Mouse (Mus musculus): ENCODE data around the gene Dnase2b. TPM values are rescaled to one million over a fixed set of nuclear protein-coding genes. Genes with fewer than 3 reads are reported as not detected.
A peak's percentile ranks its signal among the peaks of the same experiment; 100 is the strongest.

Gene Dnase2b
- polyA plus RNA-seq, 1 experiment from 2014 or later: not detected

DNA sequence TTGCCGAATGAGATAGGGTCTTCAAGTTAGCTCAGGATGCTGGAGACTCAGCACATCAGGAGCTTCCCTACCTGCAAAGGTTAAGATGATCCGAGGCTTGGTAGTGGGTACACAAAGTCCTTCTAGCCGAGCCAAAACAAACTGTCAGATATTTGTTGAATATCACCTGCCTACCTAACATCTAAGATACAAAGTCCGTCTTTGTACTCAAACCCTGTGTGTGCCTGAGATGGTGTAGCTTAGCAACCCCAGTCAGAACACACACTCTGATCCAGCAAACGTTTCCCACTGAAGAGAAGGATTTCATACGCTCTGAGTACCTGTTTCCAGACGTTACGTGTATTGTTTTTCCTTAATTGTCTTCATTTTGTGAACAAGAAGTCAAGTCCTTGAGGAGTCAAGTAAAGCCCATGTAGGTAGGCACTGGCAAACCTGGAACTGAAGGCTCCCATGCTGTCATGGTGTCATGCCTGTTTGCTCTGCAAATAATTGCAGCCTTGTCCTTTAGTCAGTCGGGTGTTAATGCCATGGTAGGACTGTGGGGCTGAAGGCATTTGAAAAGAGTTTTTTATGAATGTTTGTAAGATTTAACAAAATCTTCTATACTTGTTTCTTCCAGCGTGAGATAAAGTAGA lies 45.1 kb downstream of the Dnase2b start, which contains the start of gene Uox:
Gene Uox (plus strand): TSS at position 279 of the 635 bp plus-strand sequence.
- H3K36me3 ChIP-seq (ENCODE audit: control insufficient read depth, insufficient read depth, low read length): no peaks in the 10 kb centered on the region
- ATAC-seq (ENCODE audit: low read depth) (no peak), DNase-seq (ENCODE audit: low spot score) (no peak)
- no peak within 1 kb of the TSS for H3K27ac ChIP-seq (replicated peaks; ENCODE audit: low read depth, low read length)
- no peaks in the 10 kb centered on the region for H3K9me3 ChIP-seq (ENCODE audit: control insufficient read depth, low read length)
- H3K4me2 ChIP-seq (ENCODE audit: low read depth, low read length): no peak within 1 kb of the TSS
- H3K27me3 ChIP-seq (replicated peaks; ENCODE audit: control insufficient read depth, insufficient read depth, low read length): no peaks in the 10 kb centered on the region
- WGBS: 83% methylated on average over 10 of the region's 10 CpGs
- no peaks in the 10 kb centered on the region for H3K4me1 ChIP-seq (ENCODE audit: control insufficient read depth, insufficient read depth, low read length)
- no peak within 1 kb of the TSS for H3K9ac ChIP-seq (ENCODE audit: low read depth, low read length)
- no peak within 1 kb of the TSS for H3K4me3 ChIP-seq (ENCODE audit: low read depth, low read length)

DNA sequence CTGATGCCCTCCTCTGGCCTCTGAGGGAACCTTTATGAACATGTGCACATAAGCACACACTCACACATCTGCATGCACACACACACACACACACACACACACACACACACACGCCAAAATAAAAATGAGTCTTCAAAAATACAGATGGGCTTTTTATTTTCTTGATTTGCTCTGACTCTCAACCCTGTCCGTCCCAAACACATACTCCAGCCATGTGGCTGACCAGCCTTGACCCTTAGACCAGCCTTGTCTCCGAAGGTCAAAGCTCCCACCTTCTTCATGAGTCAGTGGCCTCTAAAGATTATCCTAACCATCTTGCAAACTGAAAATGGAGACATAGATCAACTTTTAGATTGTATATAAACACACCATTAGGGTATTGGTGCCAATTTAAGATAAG lies 45.8 kb downstream of the Dnase2b start:
- no peaks in the 10 kb centered on the region for H3K36me3 ChIP-seq (ENCODE audit: control insufficient read depth, insufficient read depth, low read length)
- 86% methylated on average over 3 of the region's 3 CpGs for WGBS
- DNase-seq (ENCODE audit: low spot score): no peak
- H3K9ac ChIP-seq (ENCODE audit: low read depth, low read length): no peak overlapping the region
- no peak overlapping the region for H3K27ac ChIP-seq (replicated peaks; ENCODE audit: low read depth, low read length)
- ATAC-seq (ENCODE audit: low read depth): no peak
- no peaks in the 10 kb centered on the region for H3K9me3 ChIP-seq (ENCODE audit: control insufficient read depth, low read length)
- H3K4me2 ChIP-seq (ENCODE audit: low read depth, low read length): no peak overlapping the region
- 0 out of 2 replicates have a peak, but pooled peaks cover 2% of the 10 kb centered on the region for H3K4me1 ChIP-seq (ENCODE audit: control insufficient read depth, insufficient read depth, low read length)
- no peaks in the 10 kb centered on the region for H3K27me3 ChIP-seq (replicated peaks; ENCODE audit: control insufficient read depth, insufficient read depth, low read length)
- H3K4me3 ChIP-seq (ENCODE audit: low read depth, low read length): no peak overlapping the region

GRCm38 (mm10) chr3:146567884-146568530 lies 47.4 kb downstream of the Dnase2b start:
- H3K4me2 ChIP-seq (ENCODE audit: low read depth, low read length): no peak overlapping the region
- DNase-seq (ENCODE audit: low spot score): no peak

DNA sequence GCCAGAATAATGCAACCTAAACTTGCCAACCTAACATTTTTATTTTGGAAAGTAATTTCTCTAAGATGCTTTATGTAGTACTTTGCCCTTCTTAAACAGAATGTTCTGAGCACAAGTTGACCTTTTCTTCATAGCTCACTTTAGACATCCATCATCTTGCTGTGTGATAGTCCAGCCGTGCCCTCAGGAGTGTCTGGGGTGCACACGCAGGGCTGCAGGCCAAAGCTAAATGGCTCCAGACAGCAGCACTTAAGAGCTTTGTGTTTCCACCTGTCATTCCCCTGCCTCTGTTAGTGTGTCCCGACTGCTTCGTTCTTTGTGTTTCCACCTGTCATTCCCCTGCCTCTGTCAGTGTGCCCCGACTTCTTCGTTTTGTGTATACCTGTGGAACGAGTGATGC lies 48.0 kb downstream of the Dnase2b start:
- 53% methylated on average over 7 of the region's 7 CpGs for WGBS
- no peaks in the 10 kb centered on the region for H3K27me3 ChIP-seq (replicated peaks; ENCODE audit: control insufficient read depth, insufficient read depth, low read length)
- H3K4me2 ChIP-seq (ENCODE audit: low read depth, low read length): no peak overlapping the region
- no peaks in the 10 kb centered on the region for H3K36me3 ChIP-seq (ENCODE audit: control insufficient read depth, insufficient read depth, low read length)
- no peak overlapping the region for H3K9ac ChIP-seq (ENCODE audit: low read depth, low read length)
- H3K4me1 ChIP-seq (ENCODE audit: control insufficient read depth, insufficient read depth, low read length): 0 out of 2 replicates have a peak, but pooled peaks cover 4% of the 10 kb centered on the region
- ATAC-seq (ENCODE audit: low read depth) (no peak), DNase-seq (ENCODE audit: low spot score) (no peak)
- H3K4me3 ChIP-seq (ENCODE audit: low read depth, low read length): no peak overlapping the region
- H3K27ac ChIP-seq (replicated peaks; ENCODE audit: low read depth, low read length): no peak overlapping the region
- H3K9me3 ChIP-seq (ENCODE audit: control insufficient read depth, low read length): no peaks in the 10 kb centered on the region

More at GRCm38 (mm10) chr3:146567884-146568530, 47.4 kb downstream of the Dnase2b start:
- H3K27ac ChIP-seq (replicated peaks; ENCODE audit: low read depth, low read length): no peak overlapping the region
- H3K27me3 ChIP-seq (replicated peaks; ENCODE audit: control insufficient read depth, insufficient read depth, low read length): no peaks in the 10 kb centered on the region
- H3K4me1 ChIP-seq (ENCODE audit: control insufficient read depth, insufficient read depth, low read length): 0 out of 2 replicates have a peak, but pooled peaks cover 4% of the 10 kb centered on the region
- no peak overlapping the region for H3K9ac ChIP-seq (ENCODE audit: low read depth, low read length)
- H3K36me3 ChIP-seq (ENCODE audit: control insufficient read depth, insufficient read depth, low read length): no peaks in the 10 kb centered on the region
- no peak overlapping the region for H3K4me3 ChIP-seq (ENCODE audit: low read depth, low read length)
- 59% methylated on average over 9 of the region's 9 CpGs for WGBS
- no peak for ATAC-seq (ENCODE audit: low read depth)
- no peaks in the 10 kb centered on the region for H3K9me3 ChIP-seq (ENCODE audit: control insufficient read depth, low read length)

DNA sequence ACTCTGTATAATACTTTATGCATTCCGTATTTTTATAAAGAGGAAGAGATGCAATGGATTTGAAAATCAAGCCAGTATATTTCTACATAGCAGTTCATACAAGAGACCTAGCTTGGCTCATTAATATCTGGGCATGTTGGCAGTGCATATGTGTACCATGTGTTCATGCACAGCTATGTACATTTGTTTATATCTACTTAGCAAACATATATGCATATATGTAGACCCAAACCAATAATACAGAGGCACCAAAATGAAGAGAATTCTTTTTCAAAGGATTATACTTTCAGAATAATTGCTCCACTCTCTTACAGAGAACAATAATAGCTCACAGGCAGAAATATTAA lies 50.4 kb downstream of the Dnase2b start:
- Histone ChIP-seq H3K36me3 (ENCODE audit: control insufficient read depth, insufficient read depth, low read length) (no peaks in the 10 kb centered on the region), H3K9me3 (ENCODE audit: control insufficient read depth, low read length) (no peaks in the 10 kb centered on the region), H3K4me2 (ENCODE audit: low read depth, low read length) (no peak overlapping the region), H3K9ac (ENCODE audit: low read depth, low read length) (no peak overlapping the region), H3K4me3 (ENCODE audit: low read depth, low read length) (no peak overlapping the region), H3K27ac (replicated peaks; ENCODE audit: low read depth, low read length) (no peak overlapping the region), H3K27me3 (replicated peaks; ENCODE audit: control insufficient read depth, insufficient read depth, low read length) (no peaks in the 10 kb centered on the region), H3K4me1 (ENCODE audit: control insufficient read depth, insufficient read depth, low read length) (0 out of 2 replicates have a peak, but pooled peaks cover 4% of the 10 kb centered on the region)
- WGBS: 86% methylated on average over 1 of the region's 1 CpGs
- DNase-seq (ENCODE audit: low spot score) (no peak), ATAC-seq (ENCODE audit: low read depth) (no peak)

DNA sequence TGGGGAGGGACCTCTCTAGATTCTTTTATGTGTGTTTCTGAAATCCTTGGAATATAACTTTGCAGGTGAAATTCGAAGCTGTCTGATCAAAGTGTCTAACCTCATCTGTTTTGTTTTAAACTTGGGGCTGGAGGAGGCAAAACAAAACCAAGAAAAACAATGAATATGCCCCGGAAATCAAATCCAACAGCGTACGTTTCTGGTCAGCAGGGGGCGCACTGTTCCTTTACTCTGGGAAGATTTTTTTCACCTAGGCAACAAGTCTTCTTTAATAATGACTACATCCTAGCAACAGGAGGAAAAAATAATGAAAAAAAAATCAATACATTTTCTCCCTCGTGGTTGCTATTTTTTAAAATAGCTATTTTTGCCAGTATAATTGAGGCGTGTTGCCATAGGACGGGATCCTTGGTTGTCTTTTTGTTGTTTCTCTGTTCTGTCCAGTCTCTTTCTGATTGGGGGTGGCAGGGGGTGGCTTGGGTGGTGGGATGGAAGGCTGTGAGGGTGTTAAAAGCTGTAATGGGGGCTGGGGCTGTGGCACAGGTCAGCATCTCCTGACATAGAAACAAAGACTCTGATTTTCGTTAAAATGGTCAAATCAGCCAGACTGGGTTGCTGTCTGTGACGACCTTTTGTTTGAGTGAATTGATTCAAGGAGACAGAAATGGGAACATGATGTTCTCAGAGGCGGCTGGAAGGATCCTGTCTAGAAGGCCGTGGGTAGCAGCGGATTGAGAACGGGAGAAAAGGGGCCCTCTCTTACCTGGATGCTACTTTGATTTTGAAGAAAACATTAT lies 50.9 kb downstream of the Dnase2b start:
- DNase-seq (ENCODE audit: low spot score) (peak; percentile 83), ATAC-seq (ENCODE audit: low read depth) (no peak)
- no peak overlapping the region for H3K9ac ChIP-seq (ENCODE audit: low read depth, low read length)
- no peaks in the 10 kb centered on the region for H3K9me3 ChIP-seq (ENCODE audit: control insufficient read depth, low read length)
- H3K4me1 ChIP-seq (ENCODE audit: control insufficient read depth, insufficient read depth, low read length): 0 out of 2 replicates have a peak, but pooled peaks cover 4% of the 10 kb centered on the region
- H3K27me3 ChIP-seq (replicated peaks; ENCODE audit: control insufficient read depth, insufficient read depth, low read length): no peaks in the 10 kb centered on the region
- WGBS: 24% methylated on average over 14 of the region's 14 CpGs
- H3K4me3 ChIP-seq (ENCODE audit: low read depth, low read length): no peak overlapping the region
- no peak overlapping the region for H3K27ac ChIP-seq (replicated peaks; ENCODE audit: low read depth, low read length)
- H3K36me3 ChIP-seq (ENCODE audit: control insufficient read depth, insufficient read depth, low read length): no peaks in the 10 kb centered on the region
- H3K4me2 ChIP-seq (ENCODE audit: low read depth, low read length): no peak overlapping the region

DNA sequence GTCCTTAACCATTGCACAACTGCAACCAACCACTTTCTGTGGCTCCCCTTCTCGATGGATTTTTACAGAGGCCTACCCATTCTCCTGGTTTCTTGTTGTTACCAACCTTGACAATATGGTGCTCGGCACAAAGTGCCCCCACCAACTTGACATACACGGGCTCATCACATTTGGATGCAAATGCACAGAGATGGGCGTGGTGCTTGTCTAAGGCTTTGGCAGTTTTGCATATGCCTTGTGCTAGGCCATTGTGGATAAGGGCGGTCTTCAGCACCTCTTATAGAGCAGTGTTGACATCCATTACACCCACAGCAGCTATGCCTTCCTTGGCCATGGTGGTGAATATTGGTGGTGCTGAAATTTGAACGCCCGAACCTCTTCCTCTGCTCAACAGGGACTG lies 52.5 kb downstream of the Dnase2b start:
- H3K9ac ChIP-seq (ENCODE audit: low read depth, low read length): no peak overlapping the region
- H3K36me3 ChIP-seq (ENCODE audit: control insufficient read depth, insufficient read depth, low read length): no peaks in the 10 kb centered on the region
- H3K27me3 ChIP-seq (replicated peaks; ENCODE audit: control insufficient read depth, insufficient read depth, low read length): no peaks in the 10 kb centered on the region
- H3K27ac ChIP-seq (replicated peaks; ENCODE audit: low read depth, low read length): no peak overlapping the region
- DNase-seq (ENCODE audit: low spot score): no peak
- no peak overlapping the region for H3K4me3 ChIP-seq (ENCODE audit: low read depth, low read length)
- H3K9me3 ChIP-seq (ENCODE audit: control insufficient read depth, low read length): no peaks in the 10 kb centered on the region
- 91% methylated on average over 7 of the region's 7 CpGs for WGBS
- 0 out of 2 replicates have a peak, but pooled peaks cover 4% of the 10 kb centered on the region for H3K4me1 ChIP-seq (ENCODE audit: control insufficient read depth, insufficient read depth, low read length)
- no peak overlapping the region for H3K4me2 ChIP-seq (ENCODE audit: low read depth, low read length)
- ATAC-seq (ENCODE audit: low read depth): no peak

- no peak overlapping the region for H3K4me3 ChIP-seq (ENCODE audit: low read depth, low read length)
- no peak for ATAC-seq (ENCODE audit: low read depth)
- no peak overlapping the region for H3K27ac ChIP-seq (replicated peaks; ENCODE audit: low read depth, low read length)
- DNase-seq (ENCODE audit: low spot score): no peak
- H3K4me2 ChIP-seq (ENCODE audit: low read depth, low read length): no peak overlapping the region
- H3K4me1 ChIP-seq (ENCODE audit: control insufficient read depth, insufficient read depth, low read length): no peaks in the 10 kb centered on the region
- H3K9ac ChIP-seq (ENCODE audit: low read depth, low read length): no peak overlapping the region
- H3K9me3 ChIP-seq (ENCODE audit: control insufficient read depth, low read length): no peaks in the 10 kb centered on the region
- WGBS: 77% methylated on average over 6 of the region's 6 CpGs
- no peaks in the 10 kb centered on the region for H3K27me3 ChIP-seq (replicated peaks; ENCODE audit: control insufficient read depth, insufficient read depth, low read length)
- H3K36me3 ChIP-seq (ENCODE audit: control insufficient read depth, insufficient read depth, low read length): no peaks in the 10 kb centered on the region
Observed at GRCm38 (mm10) chr3:146557507-146557906, 57.9 kb downstream of the Dnase2b start.

Data from embryonic facial prominence, embryonic 14.5 days (tissue).